Mouse (Mus musculus) spleen, postnatal 10 days (tissue): Measurements from ENCODE around the gene Rnf223.
A peak's percentile ranks its signal among the peaks of the same experiment; 100 is the strongest.

Experiments
- DNase-seq, 2 experiments: peaks; one replicate each; pipeline ENCODE4 v3.0.0; 2021 to 2022; ENCODE audit warnings: low spot score in 2 of 2

Rnf223 gene

GRCm38 (mm10) chr4:156130436-156130835, at the start of gene Rnf223:
Gene Rnf223 (plus strand): TSS chr4:156130513.
- DNase-seq: no peak

GRCm38 (mm10) chr4:156082621-156083234, 47.6 kb upstream of the Rnf223 start:
- no peak for DNase-seq

GRCm38 (mm10) chr4:156083348-156083747, 47.0 kb upstream of the Rnf223 start:
- DNase-seq: no peak

GRCm38 (mm10) chr4:156084096-156084879, 46.0 kb upstream of the Rnf223 start:
- DNase-seq: no peak

- no peak for DNase-seq
These were observed 45.1 kb upstream of the Rnf223 start for GRCm38 (mm10) chr4:156085256-156085655.

- DNase-seq: no peak
These were observed 42.8 kb upstream of the Rnf223 start for GRCm38 (mm10) chr4:156087398-156088087.

- DNase-seq: no peak
These were observed 39.1 kb upstream of the Rnf223 start for GRCm38 (mm10) chr4:156091236-156091635.

- DNase-seq: no peak
These were observed 37.5 kb upstream of the Rnf223 start for GRCm38 (mm10) chr4:156092765-156093164.

- no peak for DNase-seq
These were observed 36.6 kb upstream of the Rnf223 start for GRCm38 (mm10) chr4:156093758-156094157.

GRCm38 (mm10) chr4:156096191-156096590, 34.1 kb upstream of the Rnf223 start:
- no peak for DNase-seq

GRCm38 (mm10) chr4:156097770-156098366, 32.4 kb upstream of the Rnf223 start:
- DNase-seq: no peak

GRCm38 (mm10) chr4:156099427-156099826, 30.9 kb upstream of the Rnf223 start:
- DNase-seq: no peak

- DNase-seq: no peak
These were observed 29.8 kb upstream of the Rnf223 start for GRCm38 (mm10) chr4:156100501-156100900.

GRCm38 (mm10) chr4:156101481-156101903, 28.8 kb upstream of the Rnf223 start:
- no peak for DNase-seq

- no peak for DNase-seq
These were observed 27.0 kb upstream of the Rnf223 start for GRCm38 (mm10) chr4:156103342-156103741.

GRCm38 (mm10) chr4:156108606-156109546, 21.4 kb upstream of the Rnf223 start:
- DNase-seq: peak; percentile 40 to 57

- peak; percentile 93 to 97 for DNase-seq
These were observed 20.6 kb upstream of the Rnf223 start, which contains the start of gene 9430015G10Rik for GRCm38 (mm10) chr4:156109570-156110331. Gene 9430015G10Rik (plus strand): TSS chr4:156109982.

- DNase-seq: no peak
These were observed 6.2 kb upstream of the Rnf223 start for GRCm38 (mm10) chr4:156124077-156124476.

- no peak for DNase-seq
These were observed 4.9 kb upstream of the Rnf223 start for GRCm38 (mm10) chr4:156125393-156125792.

GRCm38 (mm10) chr4:156126841-156127240, 3.5 kb upstream of the Rnf223 start:
- no peak for DNase-seq
